Mouse (Mus musculus): ENCODE measurements at regions not wholly inside any gene's neighbourhood (a gene's known extent, or its start where the extent isn't known, plus 50 kb on each side); places are given as distances from the start of the nearest gene placed in this dataset.
"Not testable (repeated sequence)": the region's sequence is repeated elsewhere in the genome, so short reads cannot be mapped to it uniquely, and the experiment has no call there.

DNA sequence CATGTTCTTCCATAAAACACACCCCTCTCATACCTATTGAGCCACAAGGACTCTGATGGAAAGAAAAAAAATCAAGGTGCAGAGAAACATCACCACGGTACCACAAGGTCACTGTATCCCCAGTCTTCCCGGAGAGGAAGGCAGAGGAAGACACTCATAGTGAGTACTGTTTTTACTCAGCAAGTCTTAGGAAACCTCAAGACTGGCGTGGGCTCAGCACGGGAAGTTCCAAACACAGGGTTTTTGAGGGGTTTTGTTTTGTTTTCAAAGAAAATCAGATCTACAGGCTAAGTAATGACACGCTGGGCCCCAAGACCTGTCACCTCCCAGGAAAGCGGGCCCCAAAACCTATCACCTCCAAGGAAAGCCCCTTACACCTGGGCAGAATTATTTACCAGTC is 259.6 kb upstream of the Jarid2 start:
- no peak for DNase-seq
- no peak for TF ChIP-seq POLR2A (IDR thresholded peaks at IDR 0.05; ENCODE audit: borderline replicate concordance, extremely low read depth, low read depth, low read length)
- TF ChIP-seq CTCF (IDR thresholded peaks at IDR 0.05; ENCODE audit: insufficient read depth, low read length) = no peak
- Histone ChIP-seq H3K4me1 (ENCODE audit: control insufficient read depth, insufficient read depth, low read length) (no peaks in the 10 kb centered on the region), H3K4me3 (replicated peaks; ENCODE audit: extremely low read depth, low read depth, low read length) (no peak overlapping the region)
- WGBS = 74% methylated on average over 6 of the region's 6 CpGs

DNA sequence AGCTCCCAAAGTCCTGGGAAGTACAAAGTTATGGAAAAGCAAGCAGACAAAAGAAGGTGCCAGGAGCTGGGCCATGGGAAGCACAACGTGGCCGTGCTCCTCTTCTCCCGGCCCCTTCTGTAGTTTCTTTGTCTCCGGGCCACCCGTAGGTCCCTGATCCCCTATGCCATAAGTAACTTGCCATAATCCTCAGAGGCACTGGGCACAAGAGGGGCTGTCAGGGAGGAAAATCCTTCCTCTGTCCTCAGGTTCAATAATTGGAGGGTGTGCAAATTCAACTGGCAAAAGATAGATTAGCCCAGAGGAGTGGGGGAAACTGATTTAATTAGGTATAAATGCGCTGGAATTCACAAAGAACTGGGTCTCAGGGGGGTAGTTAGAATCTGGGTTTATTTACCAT is 256.1 kb upstream of the Jarid2 start:
- Histone ChIP-seq H3K4me3 (replicated peaks; ENCODE audit: extremely low read depth, low read depth, low read length) (no peak overlapping the region), H3K4me1 (ENCODE audit: control insufficient read depth, insufficient read depth, low read length) (no peaks in the 10 kb centered on the region; the same call in 1 of the 2 replicates)
- TF ChIP-seq POLR2A (IDR thresholded peaks at IDR 0.05; ENCODE audit: borderline replicate concordance, extremely low read depth, low read depth, low read length) (no peak), CTCF (IDR thresholded peaks at IDR 0.05; ENCODE audit: insufficient read depth, low read length) (no peak)
- DNase-seq = no peak
- 87% methylated on average over 6 of the region's 6 CpGs for WGBS

DNA sequence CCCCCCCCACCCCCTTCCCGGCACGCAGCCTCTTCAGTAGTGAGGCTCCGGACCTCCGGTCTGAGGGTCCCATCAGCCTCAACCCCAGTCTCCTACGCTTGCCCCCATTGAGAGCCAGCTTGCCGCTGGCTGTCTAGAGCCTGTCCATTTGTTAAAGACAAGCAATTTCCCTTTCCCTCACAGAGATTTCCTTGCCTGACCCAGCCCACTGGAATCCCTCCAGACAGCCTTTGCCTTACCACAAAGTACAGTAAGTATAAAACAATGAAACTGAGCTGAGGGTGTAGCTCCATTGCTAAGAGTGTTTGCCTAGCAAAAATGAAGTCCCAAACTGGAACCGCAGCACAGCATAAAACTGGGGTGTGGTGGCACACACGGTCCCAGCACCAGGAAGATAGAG is 252.4 kb upstream of the Jarid2 start:
- DNase-seq = no peak
- peaks cover 2% of the 10 kb centered on the region; the same call in 1 of the 2 replicates for H3K4me1 ChIP-seq (ENCODE audit: control insufficient read depth, insufficient read depth, low read length)
- TF ChIP-seq CTCF (IDR thresholded peaks at IDR 0.05; ENCODE audit: insufficient read depth, low read length) = no peak
- TF ChIP-seq POLR2A (IDR thresholded peaks at IDR 0.05; ENCODE audit: borderline replicate concordance, extremely low read depth, low read depth, low read length) = no peak
- no peak overlapping the region for H3K4me3 ChIP-seq (replicated peaks; ENCODE audit: extremely low read depth, low read depth, low read length)
- WGBS = 23% methylated on average over 8 of the region's 8 CpGs

DNA sequence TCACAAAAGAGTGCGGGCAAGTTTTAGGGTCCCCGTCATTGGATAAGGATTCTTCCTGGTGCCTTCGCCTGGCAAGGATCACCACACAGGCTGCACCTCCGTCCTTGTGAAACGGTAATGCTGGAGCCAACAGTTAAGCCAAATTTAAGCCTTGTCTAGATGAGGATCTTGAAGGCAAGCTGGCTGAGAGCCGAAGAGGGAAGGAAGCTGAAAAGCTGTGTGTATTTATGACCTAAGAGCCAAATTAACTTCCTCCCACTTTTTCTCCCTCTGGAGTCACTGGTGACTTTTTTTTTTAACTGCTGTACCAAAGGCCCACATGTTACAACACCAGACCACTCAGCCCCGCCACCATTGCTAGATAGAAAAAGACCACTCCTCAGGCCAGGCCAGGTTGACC is 249.1 kb upstream of the Jarid2 start:
- Histone ChIP-seq H3K4me3 (replicated peaks; ENCODE audit: extremely low read depth, low read depth, low read length) (no peak overlapping the region), H3K4me1 (ENCODE audit: control insufficient read depth, insufficient read depth, low read length) (peaks cover 2% of the 10 kb centered on the region; the same call in 1 of the 2 replicates)
- DNase-seq = no peak
- no peak for TF ChIP-seq POLR2A (IDR thresholded peaks at IDR 0.05; ENCODE audit: borderline replicate concordance, extremely low read depth, low read depth, low read length)
- TF ChIP-seq CTCF (IDR thresholded peaks at IDR 0.05; ENCODE audit: insufficient read depth, low read length) = no peak
- WGBS = 27% methylated on average over 7 of the region's 7 CpGs

DNA sequence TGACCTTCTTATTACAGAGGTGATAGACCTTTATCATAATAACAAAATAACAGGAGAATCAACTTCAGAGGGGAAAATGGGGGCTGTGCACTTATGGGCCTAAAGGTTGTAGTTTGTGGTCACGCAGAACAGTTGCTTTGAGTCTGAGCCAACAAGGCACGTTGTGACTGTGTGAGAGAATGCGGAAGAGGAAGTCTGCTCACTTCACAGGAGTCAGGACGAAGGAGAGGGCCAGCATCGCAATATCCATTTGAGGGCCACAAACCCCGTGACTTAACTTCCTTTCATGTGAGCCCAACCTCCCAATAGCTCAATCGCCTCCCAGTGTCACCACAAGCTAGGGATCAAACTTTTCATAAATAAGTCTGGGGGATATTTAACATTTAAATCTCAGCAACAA is 246.6 kb upstream of the Jarid2 start:
- no peak overlapping the region for H3K4me3 ChIP-seq (replicated peaks; ENCODE audit: extremely low read depth, low read depth, low read length)
- TF ChIP-seq CTCF (IDR thresholded peaks at IDR 0.05; ENCODE audit: insufficient read depth, low read length) = no peak
- TF ChIP-seq POLR2A (IDR thresholded peaks at IDR 0.05; ENCODE audit: borderline replicate concordance, extremely low read depth, low read depth, low read length) = no peak
- no peak for DNase-seq
- 69% methylated on average over 7 of the region's 7 CpGs for WGBS
- peaks cover 2% of the 10 kb centered on the region; the same call in 1 of the 2 replicates for H3K4me1 ChIP-seq (ENCODE audit: control insufficient read depth, insufficient read depth, low read length)

DNA sequence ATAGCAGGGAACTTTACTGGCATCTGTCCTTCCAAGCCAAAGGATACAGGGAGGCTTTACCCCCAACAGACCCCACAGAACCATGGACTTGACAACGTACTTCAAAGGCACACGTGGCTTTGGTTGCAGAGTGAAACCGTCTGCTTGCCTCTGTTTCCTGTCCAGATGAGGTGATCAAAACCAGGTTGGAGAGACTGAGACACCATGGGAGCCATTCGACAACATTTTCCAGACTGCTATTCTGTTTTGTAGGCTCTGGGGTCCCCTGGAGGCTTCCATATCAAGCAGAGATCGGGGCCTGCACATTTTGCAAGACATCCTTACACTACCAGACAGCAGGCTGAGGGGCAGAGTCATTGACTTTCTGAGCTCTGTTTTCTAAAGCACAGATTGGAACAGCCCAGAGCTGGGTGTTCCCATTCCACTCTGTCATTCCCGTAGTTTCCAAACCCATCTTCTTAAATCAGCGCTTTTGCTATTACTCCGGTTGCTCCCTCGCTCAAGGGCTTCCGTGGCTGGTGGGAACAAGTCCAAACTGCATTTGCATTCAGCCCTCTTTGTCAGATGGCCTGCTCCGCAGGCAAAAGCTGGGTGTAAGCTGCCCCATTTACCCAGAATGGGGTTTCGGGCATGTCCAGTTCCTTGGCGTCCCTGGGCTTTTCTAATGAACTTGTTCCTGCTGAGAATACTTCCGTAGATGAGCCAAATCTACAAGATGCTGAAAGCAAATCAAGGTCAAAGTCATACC is 244.5 kb upstream of the Jarid2 start:
- Histone ChIP-seq H3K4me3 (replicated peaks; ENCODE audit: extremely low read depth, low read depth, low read length) (no peak overlapping the region), H3K4me1 (ENCODE audit: control insufficient read depth, insufficient read depth, low read length) (peaks cover 2% of the 10 kb centered on the region; the same call in 1 of the 2 replicates)
- WGBS = 72% methylated on average over 14 of the region's 14 CpGs
- DNase-seq = no peak
- TF ChIP-seq CTCF (IDR thresholded peaks at IDR 0.05; ENCODE audit: insufficient read depth, low read length) (no peak), POLR2A (IDR thresholded peaks at IDR 0.05; ENCODE audit: borderline replicate concordance, extremely low read depth, low read depth, low read length) (no peak)

DNA sequence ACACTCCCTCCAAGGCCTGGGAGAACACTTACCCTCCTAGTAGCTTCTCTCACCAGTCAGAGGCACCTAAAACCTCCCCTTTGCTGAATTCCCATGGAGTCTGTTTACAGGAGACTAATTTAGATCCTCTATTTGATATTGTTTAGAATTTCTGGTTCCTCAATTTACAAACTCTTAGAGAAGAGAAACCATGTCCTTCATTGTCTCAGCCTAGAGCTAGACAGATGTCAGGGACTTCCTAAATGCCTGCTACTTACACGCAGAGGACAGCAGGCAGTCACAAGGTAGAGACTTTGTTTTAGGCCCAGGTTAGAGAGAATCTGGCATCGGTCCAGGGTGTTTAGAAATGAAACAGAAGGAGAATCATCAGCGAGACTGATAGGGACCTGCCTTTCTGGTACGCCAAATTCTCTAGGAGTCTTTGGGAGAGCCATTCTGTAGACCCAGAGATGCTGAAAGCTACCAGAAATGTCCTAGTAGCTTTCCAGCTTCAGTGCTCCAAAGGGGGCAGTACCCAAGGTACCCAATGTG is 238.3 kb upstream of the Jarid2 start:
- TF ChIP-seq CTCF (IDR thresholded peaks at IDR 0.05; ENCODE audit: insufficient read depth, low read length) = no peak
- no peak for TF ChIP-seq POLR2A (IDR thresholded peaks at IDR 0.05; ENCODE audit: borderline replicate concordance, extremely low read depth, low read depth, low read length)
- Histone ChIP-seq H3K4me1 (ENCODE audit: control insufficient read depth, insufficient read depth, low read length) (peaks cover 4% of the 10 kb centered on the region; the same call in 1 of the 2 replicates), H3K4me3 (replicated peaks; ENCODE audit: extremely low read depth, low read depth, low read length) (no peak overlapping the region)
- DNase-seq = no peak
- 41% methylated on average over 4 of the region's 4 CpGs for WGBS

DNA sequence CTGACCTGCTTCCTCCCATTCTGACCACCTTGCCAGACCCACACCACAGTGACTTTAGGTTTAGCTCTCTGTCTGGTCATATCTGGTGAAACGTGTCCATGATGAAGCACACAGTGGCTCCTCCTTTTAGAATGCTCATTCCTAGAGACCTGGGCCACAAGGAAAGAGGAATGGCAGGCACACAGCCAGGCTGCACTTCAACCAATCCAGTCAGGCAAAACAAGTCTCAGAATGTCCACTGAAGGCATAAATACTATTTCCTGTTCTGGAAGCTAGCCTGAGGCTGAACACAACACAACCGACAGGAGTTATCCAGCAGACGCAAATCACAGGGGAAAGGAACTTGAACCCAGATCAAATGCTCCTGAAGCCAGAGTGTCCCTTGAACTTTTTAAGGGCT is 235.4 kb upstream of the Jarid2 start:
- DNase-seq = no peak
- Histone ChIP-seq H3K4me3 (replicated peaks; ENCODE audit: extremely low read depth, low read depth, low read length) (no peak overlapping the region), H3K4me1 (ENCODE audit: control insufficient read depth, insufficient read depth, low read length) (peaks cover 4% of the 10 kb centered on the region; the same call in 1 of the 2 replicates)
- 35% methylated on average over 3 of the region's 3 CpGs for WGBS
- TF ChIP-seq CTCF (IDR thresholded peaks at IDR 0.05; ENCODE audit: insufficient read depth, low read length) (no peak), POLR2A (IDR thresholded peaks at IDR 0.05; ENCODE audit: borderline replicate concordance, extremely low read depth, low read depth, low read length) (no peak)

DNA sequence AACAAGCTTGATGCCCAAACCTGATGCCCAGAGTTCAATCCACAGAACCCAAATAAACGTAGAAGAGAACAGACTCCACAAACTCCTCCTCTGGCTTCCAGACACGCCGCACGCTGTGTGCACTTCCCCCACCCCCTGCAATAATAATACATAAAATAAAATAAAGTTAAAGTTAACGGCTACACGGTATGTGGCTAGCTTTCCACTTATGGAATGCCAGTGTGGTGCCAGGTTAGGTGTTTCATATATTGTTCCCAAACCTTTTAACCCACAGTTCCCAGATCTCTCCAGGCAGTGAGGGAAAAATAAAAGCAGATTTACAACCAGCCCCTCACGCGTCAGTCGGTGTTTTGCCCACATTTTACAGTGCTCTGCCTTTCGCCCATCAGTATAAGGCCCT is 233.8 kb upstream of the Jarid2 start:
- H3K4me1 ChIP-seq (ENCODE audit: control insufficient read depth, insufficient read depth, low read length) = peaks cover 4% of the 10 kb centered on the region; the same call in 1 of the 2 replicates
- 94% methylated on average over 10 of the region's 10 CpGs for WGBS
- DNase-seq = no peak
- H3K4me3 ChIP-seq (replicated peaks; ENCODE audit: extremely low read depth, low read depth, low read length) = no peak overlapping the region
- TF ChIP-seq CTCF (IDR thresholded peaks at IDR 0.05; ENCODE audit: insufficient read depth, low read length) (no peak), POLR2A (IDR thresholded peaks at IDR 0.05; ENCODE audit: borderline replicate concordance, extremely low read depth, low read depth, low read length) (no peak)

DNA sequence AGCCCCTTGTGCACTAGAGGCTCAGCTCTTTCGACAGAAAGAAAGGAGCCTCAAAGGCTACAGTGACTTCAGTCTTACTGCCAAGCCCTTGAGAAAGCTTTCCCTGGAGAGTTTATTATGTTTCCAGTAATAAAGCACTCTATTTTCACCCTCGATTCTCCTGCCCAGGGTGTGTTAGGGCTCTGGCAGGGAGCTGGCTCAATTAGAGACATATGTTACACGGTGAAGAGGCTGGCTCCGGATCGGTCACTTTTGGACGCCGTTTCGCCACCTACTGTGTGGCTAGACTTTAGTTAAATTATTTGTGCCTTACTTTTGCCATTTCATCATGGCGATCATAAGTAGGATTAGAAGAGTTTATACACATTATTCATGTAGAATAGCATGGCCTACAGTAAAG is 232.7 kb upstream of the Jarid2 start:
- DNase-seq = no peak
- no peak for TF ChIP-seq CTCF (IDR thresholded peaks at IDR 0.05; ENCODE audit: insufficient read depth, low read length)
- no peak for TF ChIP-seq POLR2A (IDR thresholded peaks at IDR 0.05; ENCODE audit: borderline replicate concordance, extremely low read depth, low read depth, low read length)
- Histone ChIP-seq H3K4me1 (ENCODE audit: control insufficient read depth, insufficient read depth, low read length) (no peaks in the 10 kb centered on the region; the same call in 1 of the 2 replicates), H3K4me3 (replicated peaks; ENCODE audit: extremely low read depth, low read depth, low read length) (no peak overlapping the region)
- WGBS = 84% methylated on average over 9 of the region's 9 CpGs

DNA sequence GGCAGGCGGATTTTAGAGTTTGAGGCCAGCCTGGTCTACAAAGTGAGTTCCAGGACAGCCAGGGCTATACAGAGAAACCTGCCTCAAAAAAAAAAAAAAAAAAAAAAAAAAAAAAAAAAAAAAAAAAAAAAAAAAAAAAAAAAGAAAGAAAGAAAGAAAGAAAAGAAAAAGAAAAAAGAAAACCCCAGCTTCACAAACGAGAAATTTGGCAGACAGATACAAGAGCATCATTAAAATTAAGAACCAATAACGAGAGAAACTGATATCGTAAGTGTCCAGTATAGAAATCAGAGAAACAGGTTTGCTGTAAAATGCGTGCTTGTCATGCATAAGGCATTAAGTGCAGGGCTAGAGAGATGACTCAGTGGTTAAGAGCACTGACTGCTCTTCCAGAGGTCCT is 228.4 kb upstream of the Jarid2 start:
- not testable (repeated sequence) for H3K4me3 ChIP-seq (replicated peaks; ENCODE audit: extremely low read depth, low read depth, low read length); DNase-seq; H3K4me1 ChIP-seq (ENCODE audit: control insufficient read depth, insufficient read depth, low read length)
- WGBS = 86% methylated on average over 5 of the region's 5 CpGs

Measured in lung, adult 2 months (tissue).